Mouse (Mus musculus) 3T3-L1 (cell line): ENCODE data around the gene Rin3.

Experiments
- DNase-seq: peaks from one replicate; pipeline ENCODE4 v3.0.0-alpha.2; 2015; ENCODE audit warnings: low read depth, low spot score

Rin3 gene

DNA sequence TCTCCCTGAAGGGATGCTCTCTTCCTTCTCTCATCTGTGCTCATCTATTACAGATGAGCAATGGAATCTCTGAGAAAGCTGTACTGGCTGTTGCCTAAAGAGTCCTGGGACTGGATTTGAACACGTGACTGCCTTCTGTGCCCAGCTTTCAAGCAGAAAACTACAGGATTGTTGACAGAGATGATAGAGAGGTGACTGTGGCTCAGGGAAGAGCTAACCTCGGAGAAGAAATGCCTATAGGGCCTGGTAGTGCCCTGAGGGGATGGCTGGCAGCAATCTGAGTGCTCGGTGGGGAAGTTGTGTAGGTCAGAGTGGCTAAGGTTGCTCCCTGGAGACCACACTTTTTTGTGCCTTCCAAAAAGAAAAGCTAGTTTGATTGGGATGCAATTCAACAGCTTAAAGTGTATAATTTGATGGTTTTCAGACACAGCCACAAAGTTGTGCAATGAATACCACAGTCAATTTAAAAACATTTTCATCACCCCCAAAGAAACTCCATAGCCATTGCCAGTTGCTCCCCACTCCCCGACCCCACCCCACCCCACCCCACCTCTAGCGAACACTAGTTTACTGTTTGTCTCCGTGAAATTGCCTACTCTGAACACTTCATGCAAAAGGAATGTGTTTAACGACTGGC lies 1.9 kb upstream of the Rin3 start:
- peak; percentile 75 for DNase-seq

DNA sequence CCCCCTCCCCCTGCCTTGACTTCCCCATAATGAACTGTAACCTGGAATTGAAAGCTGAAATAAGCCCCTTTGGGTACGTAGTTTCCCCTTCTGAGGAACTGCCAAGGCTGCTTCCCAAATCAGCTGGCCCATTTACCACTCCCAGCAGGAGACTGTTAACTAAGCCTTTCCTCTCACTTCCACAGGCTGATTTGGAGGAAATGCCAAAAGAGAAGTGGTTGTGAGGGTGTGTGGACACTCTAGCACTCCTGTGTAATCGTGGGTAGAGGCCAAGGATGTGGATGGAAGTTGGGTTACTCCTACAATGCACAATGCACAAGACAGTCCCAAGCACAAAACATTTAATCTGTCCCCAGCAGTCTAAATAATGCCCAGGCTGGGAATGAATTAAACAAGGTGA lies 722 bp upstream of the Rin3 start:
- no peak for DNase-seq

DNA sequence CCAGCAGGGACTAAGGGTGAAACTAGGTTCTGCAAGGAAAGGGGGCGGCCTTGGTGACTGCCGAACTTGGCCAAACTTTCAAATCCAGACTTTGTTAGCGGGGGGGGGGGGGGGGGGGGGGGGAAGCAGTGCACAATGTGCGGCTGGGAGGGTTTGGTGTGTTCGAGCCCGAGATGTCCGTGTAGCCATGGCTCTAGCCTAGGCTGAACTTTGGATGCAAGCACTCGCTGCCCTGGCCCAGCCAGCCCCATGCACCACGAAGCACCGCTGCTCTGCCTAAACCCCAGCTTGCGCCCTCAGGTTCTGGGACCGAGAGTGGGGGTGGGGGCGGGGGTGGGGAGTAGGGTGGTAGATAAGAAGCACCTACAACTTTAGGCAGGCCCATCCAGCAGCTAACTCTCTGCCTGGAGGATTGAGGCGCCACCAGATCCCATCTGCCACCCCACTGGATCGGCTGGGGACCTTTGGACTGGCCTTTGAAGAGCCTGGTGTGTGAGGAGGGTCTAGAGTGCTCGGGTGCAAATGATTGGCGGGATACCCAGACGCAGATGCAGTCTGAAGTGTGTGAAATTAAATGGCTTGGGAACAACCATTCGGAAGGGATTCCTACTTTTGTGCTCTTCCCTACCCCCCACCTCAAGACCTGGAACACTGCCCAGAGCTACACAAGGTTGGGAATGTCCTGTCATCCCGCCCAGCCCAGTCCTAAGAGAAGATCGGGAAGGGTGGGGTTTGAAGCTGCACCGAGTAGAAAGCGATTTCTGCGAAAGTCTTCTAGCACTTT lies 827 bp downstream of the Rin3 start:
- peak; percentile 62 for DNase-seq

DNA sequence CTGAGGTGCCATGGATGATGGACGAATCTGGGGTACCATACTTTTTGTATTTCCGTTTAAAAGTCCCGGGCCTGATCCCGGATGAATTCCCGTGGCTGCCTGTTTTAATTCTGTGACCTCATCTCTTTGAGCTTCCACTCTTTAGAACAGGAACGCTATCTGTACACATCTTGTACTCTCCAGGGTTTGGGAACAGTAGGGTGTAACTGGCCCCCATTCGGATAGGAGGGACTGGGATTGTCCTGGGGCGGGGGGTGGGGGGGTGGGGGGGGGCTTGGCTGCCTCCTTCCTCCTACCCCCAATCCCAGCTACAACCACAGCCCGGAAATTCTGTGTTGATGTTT lies 1.4 kb downstream of the Rin3 start:
- no peak for DNase-seq

- no peak for DNase-seq
These were observed 1.8 kb downstream of the Rin3 start for GRCm38 (mm10) chr12:102284618-102285159.

DNA sequence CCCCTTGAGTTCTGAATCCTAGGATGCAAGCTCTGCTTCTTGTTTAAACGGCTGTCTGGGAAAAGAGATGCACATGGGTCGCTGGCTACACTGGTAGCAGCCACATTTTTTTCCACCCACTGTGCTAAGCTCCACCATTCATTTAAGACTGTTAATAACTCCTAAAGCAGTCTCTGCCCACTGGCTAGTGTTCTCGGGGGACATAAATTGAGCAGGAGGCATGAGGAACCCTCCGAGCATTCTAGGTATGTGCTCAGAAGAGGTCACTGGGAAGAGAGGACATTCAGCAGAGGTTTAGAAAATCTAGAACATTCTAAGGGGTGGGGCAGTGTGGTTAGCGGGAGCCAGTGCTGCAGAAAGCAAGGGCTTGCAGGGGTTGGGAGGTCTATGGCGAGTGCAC lies 2.5 kb downstream of the Rin3 start:
- peak; percentile 45 for DNase-seq

GRCm38 (mm10) chr12:102285779-102286178 lies 2.9 kb downstream of the Rin3 start:
- peak; percentile 43 for DNase-seq

DNA sequence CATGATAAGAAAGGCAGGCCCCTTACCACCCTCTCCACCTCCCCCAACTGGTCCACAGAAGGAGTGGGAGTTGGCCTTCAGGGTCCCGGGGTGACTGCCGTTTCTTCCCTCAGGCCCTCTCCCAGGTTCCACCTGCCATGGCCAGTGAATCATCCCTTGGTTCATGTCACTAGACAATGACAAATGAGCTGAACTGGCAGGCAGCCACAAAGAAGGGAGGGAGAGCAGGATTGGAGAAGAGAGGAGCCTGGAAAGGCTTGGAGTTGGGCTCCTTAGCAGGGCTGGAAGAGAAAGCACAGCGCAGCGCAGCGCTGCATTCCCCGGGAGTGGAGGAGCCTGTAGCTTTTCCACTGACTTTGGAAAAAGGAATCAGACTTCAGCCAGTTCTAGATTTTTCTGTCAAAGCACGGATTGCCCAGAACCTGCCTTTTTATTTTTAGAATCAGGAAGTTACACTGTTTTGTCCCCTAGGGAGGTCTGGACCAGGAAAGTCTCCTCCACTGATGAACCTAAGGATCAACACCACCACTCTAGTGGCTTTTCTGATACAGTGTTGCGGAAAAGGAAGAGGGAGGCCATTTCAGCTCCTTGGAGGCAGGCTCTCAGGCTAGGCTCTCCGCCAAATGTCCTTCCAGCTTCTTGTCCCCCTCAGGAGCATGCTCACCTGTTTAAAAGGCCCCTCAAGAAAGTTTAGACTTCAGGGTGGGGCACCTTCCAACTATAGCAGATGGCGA lies 4.0 kb downstream of the Rin3 start:
- DNase-seq, result peak; percentile 92

DNA sequence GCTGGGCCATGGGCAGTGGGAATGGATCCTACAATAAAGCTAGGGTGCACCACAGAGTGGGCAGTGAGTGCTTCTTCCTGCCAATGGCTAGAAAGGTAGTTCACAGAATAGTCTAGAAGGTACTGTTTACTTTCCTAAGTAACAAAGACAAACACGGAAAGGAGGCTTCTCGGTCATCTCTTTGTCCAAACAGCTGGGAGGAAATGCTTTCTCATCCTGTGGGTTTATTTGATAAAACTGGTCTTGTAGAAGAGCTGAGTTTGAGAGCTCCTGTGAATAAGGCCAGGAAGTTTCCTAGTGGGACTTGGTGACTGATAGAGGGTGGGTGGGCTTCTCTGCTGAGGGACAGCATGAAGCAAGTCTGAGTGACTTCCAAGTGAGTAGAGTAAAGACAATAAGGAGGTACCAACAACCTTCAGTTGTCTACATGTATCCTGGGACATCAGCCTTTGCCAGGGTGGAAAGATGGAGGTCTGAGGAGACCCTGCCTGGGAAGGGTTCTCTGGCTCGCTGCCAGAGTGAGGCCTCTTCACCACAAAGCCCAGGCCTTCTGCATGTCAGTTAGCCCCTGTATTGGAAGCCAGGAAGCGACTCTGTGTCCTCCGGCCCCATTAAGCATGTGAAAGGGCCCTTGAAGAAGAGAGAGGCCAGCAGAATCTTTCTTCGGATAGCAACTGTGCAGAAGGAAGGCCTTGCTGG lies 5.2 kb downstream of the Rin3 start:
- DNase-seq, result no peak

- no peak for DNase-seq
These were observed 6.0 kb downstream of the Rin3 start for GRCm38 (mm10) chr12:102288846-102289245.

GRCm38 (mm10) chr12:102289568-102289967 lies 6.7 kb downstream of the Rin3 start:
- DNase-seq, result no peak

GRCm38 (mm10) chr12:102290662-102291061 lies 7.8 kb downstream of the Rin3 start:
- no peak for DNase-seq

DNA sequence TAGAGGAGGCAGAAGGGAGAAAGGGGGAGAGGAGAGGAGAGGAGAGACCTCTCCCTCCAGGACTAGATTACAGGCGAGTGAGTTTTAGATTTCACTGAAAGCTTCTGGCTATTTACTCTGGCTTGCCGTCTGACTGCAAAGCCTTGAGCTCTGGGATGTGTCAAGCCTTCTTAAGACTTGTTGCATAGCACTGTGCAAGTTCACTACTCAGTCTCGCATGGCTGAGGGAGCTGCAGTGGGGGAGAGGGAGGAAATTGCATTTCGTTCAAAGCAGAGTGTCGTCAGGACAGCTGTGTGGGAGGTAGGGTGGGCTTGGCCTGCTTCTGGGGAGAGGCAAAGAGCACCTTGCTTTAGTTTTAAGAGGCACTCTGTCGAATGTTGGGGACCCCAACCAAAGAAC lies 8.8 kb downstream of the Rin3 start:
- DNase-seq, result no peak

DNA sequence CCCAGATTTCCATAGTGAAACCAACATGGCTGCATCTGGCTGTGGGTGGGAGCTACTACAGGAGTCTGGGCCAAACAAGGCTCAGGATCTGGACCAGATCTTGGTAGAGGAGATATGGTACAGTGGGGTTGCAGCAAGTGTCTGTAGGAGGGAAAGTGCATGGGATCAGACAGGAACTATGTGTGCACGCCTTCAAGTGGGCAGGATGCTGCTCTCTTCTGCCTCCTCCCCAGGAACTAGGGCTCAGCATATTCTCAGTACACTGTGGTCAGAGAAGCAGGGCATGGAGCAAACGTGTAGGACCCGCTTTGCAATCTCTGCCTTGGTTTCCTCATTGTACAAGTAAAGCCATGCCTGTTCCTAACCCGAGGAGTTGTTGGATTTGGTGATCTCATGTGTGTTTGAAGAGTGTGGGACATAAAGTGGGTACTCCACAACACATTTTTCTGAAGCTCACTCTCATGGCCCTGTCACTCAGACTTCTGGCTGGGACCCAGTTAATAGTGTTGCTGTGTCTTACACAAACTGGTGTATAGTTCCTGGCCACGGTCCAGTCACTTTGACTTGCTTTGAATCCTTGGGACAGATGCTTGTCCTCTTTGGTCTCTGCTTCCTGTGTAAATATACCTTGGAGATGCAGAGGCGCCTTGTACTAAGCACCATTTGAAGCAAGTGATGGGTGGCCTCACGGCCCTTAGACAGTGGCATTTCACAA lies 9.8 kb downstream of the Rin3 start:
- DNase-seq, result no peak

GRCm38 (mm10) chr12:102294634-102295033 lies 11.8 kb downstream of the Rin3 start:
- no peak for DNase-seq

GRCm38 (mm10) chr12:102295230-102295629 lies 12.4 kb downstream of the Rin3 start:
- DNase-seq, result peak; percentile 39

- DNase-seq, result no peak
These were observed 12.8 kb downstream of the Rin3 start for GRCm38 (mm10) chr12:102295662-102296061.

DNA sequence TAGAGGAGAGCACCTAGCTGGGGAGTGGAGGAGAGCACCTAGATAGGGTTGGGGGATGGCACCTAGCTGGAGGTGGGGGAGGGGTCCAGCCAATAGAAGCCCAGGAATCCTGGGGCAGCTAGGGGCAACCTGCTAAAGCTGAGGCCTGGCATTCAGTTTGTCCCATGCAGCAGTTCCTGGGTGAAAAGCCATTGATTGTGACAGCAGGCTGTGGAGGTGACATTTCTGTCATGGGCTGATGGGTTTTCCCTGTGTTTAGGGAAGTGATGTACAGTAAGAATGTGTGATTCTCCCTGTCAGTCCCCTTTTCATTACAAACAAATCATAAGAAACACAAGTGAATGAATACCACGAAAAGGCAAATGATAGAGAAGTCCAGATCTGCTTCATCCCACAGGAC lies 13.5 kb downstream of the Rin3 start:
- no peak for DNase-seq

DNA sequence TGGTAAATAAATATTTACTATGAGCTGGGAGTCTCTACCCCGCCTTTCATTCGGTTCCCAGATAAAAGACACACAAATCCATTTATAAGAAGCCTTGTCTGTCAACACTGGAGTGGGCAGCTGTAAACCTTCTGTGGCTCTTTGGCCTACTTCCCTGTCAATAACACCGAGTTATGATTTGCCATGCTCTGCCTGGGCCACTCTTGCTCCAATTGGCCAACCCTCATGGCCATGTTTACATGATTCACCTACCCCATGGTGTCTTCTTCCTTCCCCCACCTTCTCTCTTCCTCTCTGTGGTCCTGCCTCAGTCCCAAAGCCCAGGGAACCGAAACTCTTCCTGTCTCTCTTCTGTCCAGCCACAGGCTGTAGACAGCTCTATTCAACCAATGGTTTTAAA lies 14.1 kb downstream of the Rin3 start:
- DNase-seq, result no peak

DNA sequence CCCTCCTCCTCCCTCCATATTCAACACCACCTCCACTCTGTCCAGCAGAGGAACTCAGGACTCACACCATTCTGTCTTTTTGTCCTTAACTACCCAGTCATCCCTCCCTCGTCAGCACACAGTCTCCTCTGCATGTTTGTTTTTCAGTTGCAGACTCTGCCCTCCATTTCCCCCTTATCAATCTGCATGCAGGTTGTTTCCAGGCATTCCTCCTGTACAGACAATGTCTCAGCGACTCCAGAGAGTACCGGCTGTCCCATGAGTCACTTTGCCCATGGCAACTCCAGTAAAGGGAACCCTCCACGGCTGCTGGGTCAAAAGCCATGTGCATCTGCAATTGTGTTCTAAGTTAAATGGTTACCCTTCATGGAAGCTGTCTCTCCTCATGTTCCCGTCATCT lies 16.4 kb downstream of the Rin3 start:
- DNase-seq, result no peak

DNA sequence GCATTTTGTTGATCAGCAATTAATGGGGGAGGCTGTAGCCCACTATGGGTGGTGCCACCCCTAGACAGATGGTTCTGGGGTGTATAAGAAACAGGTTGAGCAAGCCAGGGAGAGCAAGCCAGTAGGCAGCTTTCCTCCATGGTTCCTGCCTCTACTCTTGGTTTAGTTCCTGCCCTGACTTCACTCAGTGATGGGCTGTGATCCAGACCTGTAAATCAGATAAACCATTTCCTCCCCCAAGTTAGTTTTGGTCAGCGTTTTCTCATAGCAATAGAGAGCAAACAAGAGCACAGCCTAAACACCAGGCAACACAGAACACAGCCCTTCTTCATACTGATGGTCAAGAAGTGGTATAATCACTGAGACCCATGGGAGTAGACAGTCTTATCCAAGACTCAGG lies 18.7 kb downstream of the Rin3 start:
- no peak for DNase-seq
